Mouse (Mus musculus) kidney, postnatal 10 days (tissue): Measurements from ENCODE around the gene Cd5.

Experiments used
- DNase-seq: peaks from one replicate; pipeline ENCODE4 v3.0.0; 2021; ENCODE audit warnings: mixed read lengths

Cd5 gene

DNA sequence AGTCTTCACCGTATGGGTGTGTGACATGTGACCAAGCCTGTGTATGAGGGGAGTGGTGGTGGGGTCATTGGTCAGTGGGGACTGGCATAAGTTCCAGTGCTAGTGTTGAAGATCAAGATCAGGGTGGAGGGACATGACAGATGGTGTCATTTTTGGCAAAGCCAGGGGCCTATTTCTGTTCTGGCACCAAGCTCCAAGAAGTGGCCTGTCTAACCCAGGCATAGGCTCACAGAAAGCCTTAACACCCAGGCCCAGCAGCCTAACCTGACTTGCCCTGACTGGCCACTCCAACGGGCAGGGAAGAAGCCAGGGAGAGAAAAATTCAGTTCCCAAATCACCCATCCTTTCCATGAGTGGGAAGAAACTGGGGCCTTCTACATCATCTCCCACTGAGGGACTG lies 18.7 kb upstream of the Cd5 start:
- DNase-seq: no peak

DNA sequence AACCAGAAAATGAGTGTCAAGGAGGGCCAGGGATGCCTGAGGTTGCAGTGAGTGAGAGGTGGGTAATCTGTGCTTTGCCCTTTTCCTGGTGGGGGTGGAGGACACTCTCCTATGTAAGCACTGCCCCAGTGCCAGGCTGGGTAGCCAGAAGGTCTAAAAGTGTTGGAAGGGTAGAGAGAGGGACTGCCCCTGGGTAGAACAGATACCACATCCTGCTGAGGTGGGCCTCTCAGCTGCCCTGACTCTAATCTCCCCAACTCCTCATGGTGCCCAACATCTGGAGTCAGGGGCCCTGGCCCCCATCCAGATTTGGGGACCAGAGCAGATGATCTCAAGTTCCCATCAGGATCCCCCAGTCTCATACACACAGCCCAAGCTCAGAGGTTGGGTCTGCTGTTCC lies 18.3 kb upstream of the Cd5 start:
- DNase-seq: no peak

DNA sequence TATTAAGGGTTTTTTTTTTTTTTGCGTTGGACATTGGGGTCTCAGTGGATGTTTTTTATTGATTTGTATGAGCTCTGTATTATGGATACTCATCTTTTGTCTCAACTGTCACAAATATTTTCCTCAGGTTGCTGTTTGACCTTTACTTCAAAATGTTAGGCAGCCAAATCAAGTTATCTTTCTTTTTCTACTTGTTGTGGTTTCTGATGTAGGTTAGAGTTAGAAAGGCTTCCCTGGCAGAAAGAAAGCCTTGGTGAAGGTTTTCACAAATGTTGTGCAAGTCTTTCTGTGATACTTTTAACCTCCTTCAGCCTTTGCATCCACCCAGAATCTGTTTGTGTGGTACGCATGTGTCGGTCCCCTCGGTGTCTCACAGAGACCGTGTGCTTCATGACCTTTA lies 13.8 kb upstream of the Cd5 start:
- no peak for DNase-seq

DNA sequence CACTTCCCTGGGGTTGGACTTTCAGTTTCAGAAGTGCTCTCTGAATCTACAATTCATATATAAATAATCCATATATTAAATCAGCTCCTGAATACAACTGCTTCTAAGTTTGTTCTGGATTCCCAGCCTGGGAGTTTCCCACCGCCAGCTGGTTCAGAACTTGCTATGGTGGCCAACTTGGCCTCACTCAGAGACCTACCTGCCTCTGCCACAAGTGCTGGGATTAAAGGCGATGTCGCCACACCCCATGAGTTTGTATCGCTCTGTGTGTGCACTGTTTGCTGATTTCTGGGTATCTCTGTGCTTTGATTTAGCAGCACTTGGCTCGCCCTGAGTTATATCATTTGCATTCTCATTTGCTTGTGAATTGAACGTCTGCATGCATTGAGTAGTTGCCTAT lies 13.3 kb upstream of the Cd5 start:
- DNase-seq: no peak

DNA sequence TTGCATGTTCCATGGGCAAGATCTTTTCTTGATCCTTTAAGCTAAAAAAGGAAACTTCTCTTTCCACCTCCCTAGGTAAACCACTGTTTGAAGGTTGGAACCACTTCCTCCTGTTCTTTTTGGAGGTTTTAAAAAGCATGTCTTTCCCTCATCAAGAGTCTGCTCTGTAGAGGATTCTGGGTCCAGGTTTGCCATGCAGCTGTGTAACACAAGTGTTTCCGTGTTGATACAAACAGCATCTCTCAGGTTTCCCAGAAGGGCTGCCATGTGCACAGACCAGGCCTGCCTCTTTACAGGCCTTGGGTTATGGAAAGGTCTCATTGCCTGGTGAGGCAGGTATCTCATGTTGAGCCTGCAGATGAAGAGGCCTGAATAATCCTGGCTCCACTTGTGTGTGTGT lies 12.8 kb upstream of the Cd5 start:
- DNase-seq: no peak

DNA sequence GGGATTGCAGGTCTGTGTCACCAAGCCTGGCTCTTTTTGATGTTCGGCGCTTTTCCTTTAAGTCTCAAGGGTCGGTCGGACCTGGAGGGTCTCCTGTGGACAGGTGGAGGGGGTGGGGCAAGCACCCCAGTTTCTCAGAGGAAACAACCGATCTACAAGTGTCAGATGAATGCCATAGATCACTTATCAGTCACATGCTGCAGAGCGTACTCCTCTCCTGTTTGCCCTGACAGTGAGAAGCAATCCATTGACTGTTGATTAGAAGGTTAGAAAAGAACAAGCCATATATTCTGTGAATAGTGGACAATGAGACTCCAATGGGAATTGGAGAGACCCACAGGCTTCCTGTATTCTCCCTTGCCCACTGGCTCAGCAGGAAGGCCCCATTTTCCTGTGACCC lies 11.4 kb upstream of the Cd5 start:
- DNase-seq: no peak

DNA sequence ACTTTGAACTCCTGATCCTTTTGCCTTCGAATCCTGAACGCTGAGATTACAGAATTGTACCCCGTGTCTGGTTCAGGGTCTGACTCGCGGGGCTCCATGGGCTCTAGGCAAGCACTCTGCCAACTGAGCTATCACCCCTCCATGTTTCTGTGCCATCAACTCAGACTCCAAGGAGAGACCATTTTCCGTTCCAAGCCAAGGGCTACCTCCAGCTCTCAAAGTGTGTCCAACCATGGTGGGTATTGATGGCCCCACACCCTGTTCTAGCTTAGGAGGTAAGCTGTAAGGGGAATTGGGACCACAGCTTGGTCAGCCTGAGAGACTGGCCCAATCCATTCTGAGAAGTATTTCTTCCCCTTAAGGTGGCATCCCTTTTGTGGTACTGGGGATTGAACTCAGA lies 10.5 kb upstream of the Cd5 start:
- DNase-seq: no peak

DNA sequence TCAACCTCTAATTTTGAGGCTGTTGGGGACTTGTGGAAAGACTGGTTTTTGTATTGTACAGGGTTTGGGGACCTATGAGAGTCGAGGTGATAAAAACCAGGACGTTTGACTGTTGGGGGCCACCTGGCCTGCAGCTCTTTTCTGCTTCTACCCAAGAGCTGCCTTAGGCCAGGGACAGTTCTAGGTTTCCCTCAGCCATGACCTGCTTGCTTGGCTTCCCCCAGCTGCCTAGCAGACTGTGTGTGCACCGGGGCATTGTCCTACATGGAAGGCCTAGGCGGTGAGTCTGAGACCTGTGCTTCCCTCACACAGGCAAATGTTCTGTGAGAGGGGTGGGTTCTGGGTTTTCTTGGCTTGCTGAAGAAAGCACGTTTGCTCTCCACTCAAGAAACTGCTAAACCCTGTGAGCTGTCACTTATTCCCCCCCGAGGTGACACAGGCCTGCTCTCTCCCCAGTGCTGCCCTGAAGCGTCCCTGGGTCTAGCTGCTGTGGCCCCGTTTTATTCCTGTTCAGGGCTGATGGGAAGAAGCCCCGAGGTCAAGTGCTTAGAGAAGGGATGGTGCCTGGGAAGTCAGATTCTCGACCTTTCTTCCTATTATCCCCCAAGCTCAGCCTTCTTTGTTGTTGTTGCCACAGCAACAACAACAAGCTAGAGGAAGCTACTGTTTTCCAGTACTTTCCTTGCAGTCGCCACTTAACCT lies 9.8 kb upstream of the Cd5 start:
- no peak for DNase-seq

DNA sequence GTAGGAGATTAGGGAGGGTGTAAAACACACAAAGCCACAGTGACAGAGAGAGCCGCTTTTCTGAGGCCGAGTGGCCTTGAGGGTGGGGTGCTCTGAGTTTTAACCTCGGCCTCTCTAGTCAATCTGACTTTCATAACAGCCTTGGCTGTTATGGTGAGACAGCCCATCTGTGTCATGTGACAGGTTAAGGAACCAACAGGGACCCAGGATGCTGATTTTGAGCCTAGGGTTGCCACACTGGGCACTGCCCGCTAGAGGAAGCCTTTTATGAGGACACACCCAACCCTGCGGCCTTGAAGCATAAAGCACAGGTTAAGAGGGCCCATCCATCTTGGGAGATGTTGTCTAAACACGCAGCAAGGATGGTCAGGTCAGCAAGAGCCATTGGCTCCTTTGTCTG lies 8.9 kb upstream of the Cd5 start:
- DNase-seq: no peak

DNA sequence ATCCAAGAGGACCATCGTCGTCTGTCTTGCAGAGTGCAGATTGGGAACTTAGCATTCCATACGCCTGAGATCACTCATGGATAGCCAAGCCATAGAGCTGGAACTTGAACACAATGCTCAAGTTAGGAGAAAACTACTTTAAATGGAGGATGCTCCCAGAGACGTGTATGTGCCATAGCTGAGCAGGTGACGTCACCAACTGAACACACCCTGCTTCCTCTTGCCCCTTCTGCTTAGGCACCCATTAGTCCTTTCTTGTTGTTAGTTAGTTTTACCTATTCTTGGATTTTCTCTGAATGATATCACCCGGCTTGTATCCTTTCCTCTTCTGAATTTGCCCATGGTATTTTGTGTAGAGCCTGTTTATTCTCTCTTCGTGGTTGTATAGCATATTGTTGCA lies 8.4 kb upstream of the Cd5 start:
- no peak for DNase-seq

DNA sequence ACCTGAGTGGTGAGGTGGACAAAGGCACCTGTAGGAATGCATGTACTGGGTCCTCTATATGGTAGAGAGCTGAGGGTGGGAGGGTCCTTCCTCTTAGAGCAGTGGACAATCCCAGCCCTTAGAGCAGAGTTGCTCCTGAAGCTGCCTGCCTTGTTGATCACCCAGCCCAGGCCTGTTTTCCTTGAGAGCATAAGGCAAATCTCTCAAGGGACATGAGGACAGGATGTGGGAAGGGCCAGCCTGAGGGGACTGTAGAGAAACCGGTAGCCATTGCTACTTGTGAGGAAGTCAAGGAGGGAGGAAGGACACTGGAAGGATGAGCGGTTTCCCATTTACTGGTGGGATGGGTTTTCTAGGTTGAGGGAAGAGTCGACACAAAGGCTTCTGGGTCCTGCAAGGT lies 3.8 kb upstream of the Cd5 start:
- no peak for DNase-seq

DNA sequence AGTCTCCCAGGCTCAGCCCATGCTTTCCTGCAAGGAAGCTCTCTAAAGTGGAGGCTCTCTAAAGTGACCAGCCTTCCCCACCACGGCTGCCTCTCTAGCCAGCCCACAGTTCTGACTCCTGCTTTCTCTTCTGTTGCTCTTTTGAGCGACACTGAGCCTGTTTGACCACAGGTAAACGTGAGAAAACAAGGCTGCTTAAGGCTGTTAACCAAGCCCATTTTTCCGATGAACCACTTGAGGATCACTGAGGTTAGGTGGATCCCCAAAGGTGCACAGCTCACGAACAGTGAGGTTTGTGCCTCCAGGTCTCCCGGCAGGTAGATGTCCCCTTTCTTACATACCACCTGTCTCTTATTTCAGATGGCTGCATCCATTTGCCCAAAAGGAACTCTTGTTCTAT lies 3.3 kb upstream of the Cd5 start:
- no peak for DNase-seq

DNA sequence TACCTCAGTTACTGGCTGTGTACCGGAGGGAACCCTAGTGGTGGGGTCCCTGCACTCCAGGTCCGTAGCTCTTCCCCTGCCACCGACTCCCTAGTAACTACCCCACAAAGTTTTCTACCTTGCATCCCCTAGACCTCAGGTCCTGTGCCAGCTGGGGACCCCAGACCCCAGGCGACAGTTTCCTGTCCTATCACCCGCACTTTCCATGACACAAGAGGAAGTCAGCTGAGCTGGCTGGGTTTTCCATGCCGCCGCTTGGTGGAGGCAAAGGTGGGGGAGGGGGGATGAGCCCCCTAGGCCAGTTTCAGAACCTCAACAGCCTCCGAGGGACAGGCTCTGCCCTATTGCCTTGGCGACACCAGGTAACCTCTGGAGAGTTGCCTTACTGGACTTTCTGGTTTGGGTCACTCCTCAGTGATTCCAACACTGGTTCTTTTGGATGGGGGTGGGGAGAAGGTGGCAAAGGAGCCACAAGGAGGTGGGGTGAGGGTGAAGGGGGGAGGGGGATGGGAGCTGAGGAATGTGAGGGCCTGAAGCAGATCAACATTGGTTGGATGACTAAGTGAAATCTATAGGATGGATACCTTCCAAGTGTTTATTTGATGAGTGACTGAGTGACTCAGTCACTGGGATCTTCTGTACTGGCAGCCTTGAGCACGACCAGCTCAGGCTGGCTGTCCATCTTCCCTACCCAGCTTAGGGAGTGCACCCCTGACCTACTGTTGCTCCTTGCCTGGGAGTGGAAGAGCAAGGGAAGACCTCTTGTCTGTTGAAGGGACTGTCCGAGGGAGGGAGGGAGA lies 2.0 kb upstream of the Cd5 start:
- peak; percentile 56 for DNase-seq

DNA sequence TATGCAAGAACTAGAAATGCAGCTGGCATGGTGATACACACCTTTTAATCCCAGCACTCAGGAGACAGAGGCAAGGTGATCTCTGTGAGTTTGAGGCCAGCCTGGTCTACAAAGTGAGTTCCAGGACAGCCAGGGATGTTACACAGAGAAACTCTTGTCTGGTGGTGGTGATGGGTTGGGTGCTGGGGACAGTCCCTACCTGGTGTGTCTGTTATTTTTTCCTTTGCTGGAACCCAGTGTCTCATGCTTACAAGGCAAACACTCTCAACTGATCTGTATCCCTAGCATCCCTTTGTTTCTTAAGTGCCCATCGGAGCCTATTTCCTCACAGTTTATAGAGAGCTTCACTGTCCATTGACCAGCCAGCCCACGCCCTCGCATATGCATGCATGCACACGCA lies 1.1 kb upstream of the Cd5 start:
- DNase-seq: no peak

DNA sequence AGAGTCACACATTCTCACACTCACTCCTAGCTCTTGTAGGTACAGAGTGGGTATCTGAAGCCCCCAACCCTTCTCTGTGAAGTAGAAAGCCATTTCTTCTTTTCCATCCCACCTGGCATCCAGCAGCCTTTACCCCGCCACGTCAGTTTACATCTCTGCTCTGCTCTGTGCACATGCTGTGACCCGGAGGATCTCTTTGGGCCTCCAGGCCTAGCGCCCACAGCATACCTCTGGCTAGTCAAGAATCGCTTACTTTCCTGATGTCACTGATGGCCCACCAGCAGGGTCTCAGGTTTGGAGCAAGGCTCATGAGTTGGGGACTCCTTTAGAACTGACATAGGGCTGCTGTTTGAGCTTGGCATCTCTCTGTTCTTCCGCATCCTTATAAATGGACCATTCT lies 764 bp downstream of the Cd5 start:
- DNase-seq: no peak

DNA sequence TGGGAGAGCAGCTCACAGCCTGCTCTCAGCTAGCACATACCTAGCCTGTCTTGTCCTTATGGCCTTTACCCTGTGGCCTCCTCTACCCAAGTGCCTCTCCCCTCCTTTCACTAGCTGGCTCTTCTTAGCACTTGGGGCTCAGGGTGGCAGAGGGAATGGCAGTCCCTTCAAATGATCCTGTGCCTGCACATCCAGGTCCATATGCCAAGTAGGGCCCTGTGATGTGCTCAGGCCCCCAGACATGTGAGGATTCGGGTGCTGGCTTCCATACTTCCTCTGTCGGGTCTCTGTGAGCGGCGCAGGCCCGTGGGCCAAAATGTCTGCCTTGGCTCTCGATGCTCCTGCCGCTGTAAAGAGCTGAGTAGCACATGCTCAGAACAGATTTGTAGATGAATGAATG lies 2.9 kb downstream of the Cd5 start:
- no peak for DNase-seq

DNA sequence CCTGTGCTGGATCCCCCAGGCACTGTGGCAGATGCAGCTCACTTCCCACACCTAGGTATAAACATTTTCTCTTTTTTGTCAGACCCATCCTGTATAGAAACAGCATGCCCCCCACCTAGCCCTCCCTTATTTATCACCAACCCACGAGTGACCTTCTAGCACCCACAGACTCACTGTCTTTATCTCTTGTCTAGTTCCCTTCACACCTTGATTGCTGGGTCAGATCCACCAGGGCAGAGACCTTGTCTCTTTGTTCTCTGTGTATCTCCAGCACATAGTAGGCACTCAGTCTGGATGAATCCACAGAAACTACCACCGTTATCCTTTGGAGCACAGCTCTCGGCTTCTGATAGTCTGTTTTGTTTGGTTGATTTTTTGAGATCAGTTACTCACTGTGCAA lies 3.7 kb downstream of the Cd5 start:
- no peak for DNase-seq

DNA sequence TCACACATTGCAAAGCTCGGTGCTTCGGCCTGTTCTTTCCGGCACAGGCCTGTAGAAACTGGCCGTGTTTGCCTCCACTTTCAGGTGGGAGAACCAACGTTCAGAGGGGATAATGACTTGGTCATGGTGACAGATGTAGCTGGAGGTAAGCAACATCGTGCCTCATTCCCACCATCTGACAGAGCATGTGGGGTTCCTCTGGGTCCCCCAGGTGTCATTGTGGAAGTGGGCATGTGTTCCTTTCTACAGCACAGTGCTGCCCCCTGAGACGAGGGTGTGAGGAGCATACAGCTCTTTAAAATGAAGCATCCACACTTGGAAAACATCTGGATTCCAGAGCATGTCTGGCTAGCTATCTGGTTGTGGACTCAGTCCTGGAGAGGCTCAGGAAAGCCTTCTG lies 4.2 kb downstream of the Cd5 start:
- no peak for DNase-seq

DNA sequence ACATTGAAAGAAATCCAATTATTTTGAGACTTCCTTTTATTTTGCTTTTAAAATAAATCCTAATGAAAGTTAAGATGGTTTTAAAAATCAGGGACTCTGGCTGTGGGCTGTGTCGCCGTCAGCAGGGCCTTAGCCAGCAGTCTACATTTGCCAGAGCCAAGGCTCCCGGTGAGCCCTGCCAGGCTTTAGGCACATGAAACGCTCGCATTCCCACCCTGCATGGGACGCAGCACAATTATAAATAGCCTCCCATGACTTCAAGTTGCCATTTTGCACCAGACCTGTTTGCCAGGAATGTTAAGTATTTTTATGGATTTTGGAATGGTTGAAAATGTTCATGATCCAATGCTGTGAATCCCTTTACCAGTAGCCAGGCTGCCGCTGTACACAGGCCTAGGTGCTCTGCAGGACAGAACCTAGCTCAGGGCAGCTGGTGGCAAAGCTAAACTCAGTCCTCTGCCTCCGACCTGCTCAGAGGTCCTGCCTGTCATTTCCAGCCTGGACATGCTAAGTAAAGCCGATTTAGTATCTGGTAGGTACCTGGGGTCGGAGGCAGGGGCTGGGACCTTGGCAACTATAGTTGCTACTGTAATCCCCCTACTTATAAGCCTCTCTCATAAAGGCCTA lies 5.2 kb downstream of the Cd5 start:
- DNase-seq: no peak

DNA sequence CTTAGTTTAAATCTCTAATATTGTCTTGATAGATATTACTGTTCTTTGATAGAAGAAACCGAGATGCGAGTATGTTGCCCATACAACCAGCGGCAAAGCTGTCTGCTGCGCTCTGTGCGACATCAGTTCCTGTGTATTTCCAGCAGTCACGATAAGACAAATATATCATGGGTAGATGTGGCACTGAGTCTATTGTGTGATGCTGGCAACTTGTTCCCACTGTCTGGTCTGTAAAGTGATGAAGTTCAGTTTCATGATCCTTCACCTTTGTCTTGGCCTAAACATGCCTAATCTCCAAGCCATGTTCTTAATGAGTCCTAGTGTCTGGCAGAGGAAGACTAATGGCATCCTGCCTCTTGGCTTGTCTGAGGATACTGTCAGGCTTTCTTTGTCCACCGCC lies 6.1 kb downstream of the Cd5 start:
- no peak for DNase-seq

DNA sequence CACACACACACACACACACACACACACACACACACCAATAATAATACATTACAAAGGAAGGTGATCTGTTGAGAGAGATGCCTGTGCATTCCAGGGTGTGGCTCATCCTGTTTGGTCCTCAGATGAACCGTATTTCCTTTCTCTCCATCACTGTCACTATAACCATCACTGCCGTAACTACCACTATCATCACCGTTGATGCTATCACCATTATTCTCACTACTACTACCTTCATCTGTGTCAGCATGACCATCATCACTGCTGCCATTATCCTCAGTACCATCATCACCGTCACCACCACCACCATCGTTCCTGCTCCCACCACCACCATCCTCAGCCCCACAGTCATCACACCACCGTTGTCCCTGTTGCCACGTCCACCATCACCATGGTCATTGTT lies 6.8 kb downstream of the Cd5 start:
- DNase-seq: no peak

DNA sequence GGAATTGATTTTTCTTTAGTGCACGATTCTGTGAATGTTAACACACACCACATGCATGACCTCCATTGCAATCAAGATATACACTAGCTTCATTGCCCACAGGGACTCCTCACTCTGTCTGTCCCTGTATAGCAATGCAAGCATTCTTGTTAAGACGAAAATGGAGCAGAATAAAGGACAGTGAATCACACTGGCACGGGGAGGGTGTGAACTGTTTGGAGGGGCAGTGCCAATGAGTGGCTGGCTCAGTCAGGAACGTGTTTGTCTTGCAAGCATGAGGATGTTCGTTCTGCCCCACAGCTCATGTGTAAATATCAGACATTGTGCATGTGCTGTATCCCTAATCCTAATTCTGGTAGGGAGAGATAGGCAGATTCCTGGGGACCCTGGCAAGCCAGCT lies 8.3 kb downstream of the Cd5 start:
- no peak for DNase-seq

DNA sequence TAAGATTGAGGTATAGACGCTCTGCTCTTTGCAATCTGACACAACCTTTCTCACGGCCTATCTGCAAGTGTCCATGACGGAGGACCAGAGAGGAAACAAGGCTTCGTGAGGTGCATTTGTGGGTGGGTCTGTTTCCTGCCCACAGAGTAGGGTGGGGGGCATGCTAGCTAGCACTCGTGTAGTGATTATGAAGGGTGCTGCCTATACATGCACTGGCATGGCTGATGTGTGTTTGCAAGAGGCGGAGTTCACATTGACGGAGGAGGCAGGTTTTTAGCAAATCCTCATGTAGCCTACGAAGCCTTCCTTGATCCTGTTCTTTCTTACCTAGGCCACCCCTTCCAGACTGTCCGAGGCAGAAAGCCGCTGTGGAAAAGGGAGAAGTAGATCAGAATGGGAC lies 8.9 kb downstream of the Cd5 start:
- no peak for DNase-seq

DNA sequence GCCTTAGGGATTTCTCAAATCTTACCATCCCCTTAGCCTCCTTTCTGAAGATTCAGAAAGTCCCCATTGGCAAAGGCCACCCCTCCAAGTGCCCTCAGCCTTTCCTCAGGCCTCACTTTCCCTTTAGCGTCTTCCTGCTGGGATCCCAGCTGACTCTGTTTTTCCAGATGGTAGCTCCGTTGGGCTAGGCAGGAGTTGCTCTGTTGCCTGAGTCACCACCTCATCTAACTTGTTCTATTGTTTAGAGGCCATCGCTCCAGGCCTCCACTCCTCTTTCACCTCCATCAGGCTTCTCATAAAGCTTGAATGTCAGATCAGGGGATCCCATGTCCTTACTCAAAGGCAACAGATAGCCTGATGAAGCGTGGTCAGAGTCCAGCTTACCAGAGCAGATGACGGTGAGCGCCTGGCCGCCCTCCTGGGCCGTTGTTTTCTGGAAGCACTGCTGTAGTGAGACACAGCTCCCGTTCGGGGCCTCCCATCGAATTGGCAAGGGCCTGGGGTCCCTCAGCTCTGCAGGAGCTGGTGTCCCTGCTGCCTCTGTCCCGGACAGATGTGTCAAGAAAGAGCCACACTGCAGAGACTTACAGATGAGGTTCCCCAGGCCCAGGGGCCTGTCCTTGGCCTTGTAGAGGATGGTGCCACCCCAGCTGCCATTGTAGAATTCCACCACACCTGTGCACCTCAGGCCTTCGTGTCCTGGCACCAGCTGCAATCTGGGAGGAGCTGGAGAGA lies 14.0 kb downstream of the Cd5 start:
- no peak for DNase-seq
